ENCODE assay signal across 7 mouse cellular contexts in genomic region chr6:108658051-108658415, GRCm38 (mm10). TPM values are rescaled to one million over a fixed set of nuclear protein-coding genes. Genes with fewer than 3 reads are reported as not detected.
DNase-seq lines count a peak whose midpoint lies in the region; TF ChIP-seq lines count a peak whose summit lies in the region.

No protein-coding gene starts in this region.

- H3K9me3 ChIP-seq in E14TG2a.4 (ENCODE audit: low read length): no peaks in the 10 kb centered on the region
- H3K9me3 ChIP-seq in midbrain, embryonic 10.5 days (replicated peaks): no peaks in the 10 kb centered on the region

- H3K36me3 ChIP-seq in E14TG2a.4 (ENCODE audit: insufficient read depth, low read length): peaks cover 13% of the 10 kb centered on the region
- H3K36me3 ChIP-seq in midbrain, embryonic 10.5 days: no peaks in the 10 kb centered on the region

- TF ChIP-seq CTCF in E14TG2a.4 (conservative IDR thresholded peaks at IDR 0.05; ENCODE audit: low read length): no peak

- peaks cover 8% of the 10 kb centered on the region; the same call in 1 of the 2 replicates for H3K27me3 ChIP-seq in E14TG2a.4 (ENCODE audit: insufficient read depth, low read length)
- peaks cover 55% of the 10 kb centered on the region for H3K27me3 ChIP-seq in midbrain, embryonic 10.5 days (ENCODE audit: low read depth, poor library complexity, severe bottlenecking)

- H3K4me1 ChIP-seq in E14TG2a.4 (replicated peaks; ENCODE audit: low read depth, low read length): peaks cover 33% of the 10 kb centered on the region
- H3K4me1 ChIP-seq in midbrain, embryonic 10.5 days: peaks cover 36% of the 10 kb centered on the region

- DNase-seq in 416B (ENCODE audit: low read depth): peak; percentile 28
- DNase-seq in heart, adult 9 months (ENCODE audit: low spot score in 2 of 2): peak; percentile 51 to 69
- DNase-seq in kidney, adult 8-10 months: peak; percentile 61 to 69
- DNase-seq in midbrain, embryonic 10.5 days (ENCODE audit: low spot score): peak; percentile 25
- no peak for DNase-seq in c-Kit-positive CD71-positive TER-119-positive erythroid progenitor cells, embryonic 14.5 days (ENCODE audit: low spot score)
- no peak for DNase-seq in adrenal gland, adult 8-10 months

- H3K4me3 ChIP-seq in E14TG2a.4 (replicated peaks; ENCODE audit: low read length): peak overlapping the region; percentile 93
- H3K4me3 ChIP-seq in midbrain, embryonic 10.5 days: peak overlapping the region; percentile 70; the same call in 1 of the 2 replicates

- H3K27ac ChIP-seq in midbrain, embryonic 10.5 days (replicated peaks): no peak overlapping the region

- WGBS in midbrain, embryonic 10.5 days: 62% methylated on average over 3 of the region's 3 CpGs

RNA-seq across cellular contexts. Expression of gene Bhlhe40, which starts 2.4 kb away (rescaled TPM):
- 1.8 and 1.9 TPM in 2 replicates for polyA plus RNA-seq in midbrain, embryonic 10.5 days (2016; fragmentation: Nextera tagmentation; extraction: Ambion mirVana)
- total RNA-seq in adrenal gland, adult 8-10 months (2022): 10 to 100 TPM; 51.3 to 72.1 (median 68.6) TPM

Comparison
In these comparisons a context has a peak if more than half of its experiments do, and no peak if none do; other contexts are left out.
1. DNase-seq: peak in 416B (single experiment), heart, adult 9 months (2 of 2), kidney, adult 8-10 months (2 of 2) and midbrain, embryonic 10.5 days (single experiment); none in c-Kit-positive CD71-positive TER-119-positive erythroid progenitor cells, embryonic 14.5 days (single experiment) and adrenal gland, adult 8-10 months (single experiment).